Mouse (Mus musculus): ENCODE measurements at regions not wholly inside any gene's neighbourhood (a gene's known extent, or its start where the extent isn't known, plus 50 kb on each side); places are given as distances from the start of the nearest gene placed in this dataset.

DNA sequence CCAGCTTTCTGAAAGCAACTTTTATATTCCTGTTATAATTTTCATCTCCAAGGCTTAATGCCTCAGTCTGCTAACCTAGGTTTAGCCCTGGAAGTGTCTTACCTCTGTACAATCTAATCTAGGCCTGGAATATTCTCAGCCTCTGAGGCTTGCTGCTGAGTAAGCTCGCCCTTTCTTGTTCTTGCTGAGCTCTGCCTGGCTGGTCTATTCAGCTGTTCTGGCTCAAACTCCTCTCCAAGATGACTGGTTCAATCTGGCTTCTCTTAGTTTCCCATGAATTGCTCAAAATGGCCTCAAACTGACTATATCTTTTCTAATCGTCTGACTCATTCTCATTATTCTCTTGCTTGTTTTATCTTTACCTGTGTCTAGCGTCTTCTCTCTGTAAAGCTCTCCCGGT, 122.6 kb upstream of the Hs6st1 start:
- TF ChIP-seq EP300 (IDR thresholded peaks at IDR 0.05) (no peak), CTCF (IDR thresholded peaks at IDR 0.05) (no peak)
